Mouse (Mus musculus) brain, embryonic 14.5 days (tissue): ENCODE results near the gene Gbe1.

ENCODE experiments used
- CTCF ChIP-seq: fragments of 200-500 bp; IDR thresholded peaks from 2 replicates; pipeline ENCODE4 v1.5.1; 2012; ENCODE audit warnings: inconsistent platforms, mild to moderate bottlenecking, moderate library complexity, borderline replicate concordance; ENCODE audit not compliant: insufficient read depth, insufficient read length; ENCODE audit errors: extremely low read depth
- POLR2A ChIP-seq: fragments of 200-500 bp; IDR thresholded peaks from 2 replicates; pipeline ENCODE4 v1.6.1; 2012; ENCODE audit warnings: mild to moderate bottlenecking, inconsistent platforms, borderline replicate concordance; ENCODE audit not compliant: poor library complexity, insufficient read depth, insufficient read length, severe bottlenecking; ENCODE audit errors: extremely low read depth

GRCm38 (mm10) chr16:70350011-70350410 is 36.3 kb downstream of the Gbe1 start:
- no peak for TF ChIP-seq POLR2A
- no peak for TF ChIP-seq CTCF
